In genomic region chr5:8164773-8165172, GRCm38 (mm10) we compare ENCODE assay signal across 11 mouse cellular contexts.
DNase-seq lines count a peak whose midpoint lies in the region; ATAC-seq and TF ChIP-seq lines count a peak whose summit lies in the region.
"Had no signal": no experiment of that assay in that cellular context is flagged by ENCODE, and none has a peak within 500 bp of the region (broad histone marks: within the 10 kb centered on the region; RNA-seq: fewer than 3 reads in every experiment).

No protein-coding gene starts in this region.

- H3K9me3 ChIP-seq in hindbrain, postnatal 0 days (ENCODE audit: low read length): no peaks in the 10 kb centered on the region
- H3K9me3 ChIP-seq in hindbrain, embryonic 10.5 days: no peaks in the 10 kb centered on the region
- no peaks in the 10 kb centered on the region for H3K9me3 ChIP-seq in midbrain, embryonic 15.5 days
- H3K9me3 ChIP-seq in midbrain, embryonic 13.5 days: no peaks in the 10 kb centered on the region
- H3K9me3 ChIP-seq in stomach, postnatal 0 days (ENCODE audit: control insufficient read depth, low read length): no peaks in the 10 kb centered on the region
- H3K9me3 ChIP-seq: lung, embryonic 15.5 days had no signal

- TF ChIP-seq CTCF in hindbrain, postnatal 0 days (IDR thresholded peaks at IDR 0.05; ENCODE audit: low read depth): peak; percentile 60
- peak; percentile 66 for TF ChIP-seq CTCF in stomach, postnatal 0 days (IDR thresholded peaks at IDR 0.05; ENCODE audit: low read depth)

- DNase-seq in hindbrain, postnatal 0 days (ENCODE audit: low spot score): peak; percentile 70
- DNase-seq in hindbrain, embryonic 10.5 days (ENCODE audit: low spot score): no peak
- DNase-seq in brain, adult 2 months (ENCODE audit: low read depth, low spot score): peak; percentile 72
- no peak for DNase-seq in stomach, postnatal 0 days (ENCODE audit: low spot score)
- DNase-seq in gastrocnemius, postnatal 10 days: no peak
- no peak for DNase-seq in kidney, postnatal 25 days
- DNase-seq: thymus, postnatal 25 days had no signal

- H3K27ac ChIP-seq in hindbrain, postnatal 0 days: no peak overlapping the region
- H3K27ac ChIP-seq in hindbrain, embryonic 10.5 days: no peak overlapping the region
- H3K27ac ChIP-seq in midbrain, embryonic 15.5 days: no peak overlapping the region
- no peak overlapping the region for H3K27ac ChIP-seq in midbrain, embryonic 13.5 days
- no peak overlapping the region for H3K27ac ChIP-seq in stomach, postnatal 0 days (replicated peaks)
- H3K27ac ChIP-seq: lung, embryonic 15.5 days had no signal

- no peaks in the 10 kb centered on the region for H3K4me1 ChIP-seq in hindbrain, postnatal 0 days (ENCODE audit: insufficient read depth, low read length)
- H3K4me1 ChIP-seq in hindbrain, embryonic 10.5 days (replicated peaks): no peaks in the 10 kb centered on the region
- no peaks in the 10 kb centered on the region for H3K4me1 ChIP-seq in midbrain, embryonic 15.5 days
- H3K4me1 ChIP-seq in midbrain, embryonic 13.5 days (replicated peaks): no peaks in the 10 kb centered on the region
- H3K4me1 ChIP-seq in stomach, postnatal 0 days (replicated peaks; ENCODE audit: control insufficient read depth, insufficient read depth): no peaks in the 10 kb centered on the region
- H3K4me1 ChIP-seq: lung, embryonic 15.5 days had no signal

- 48% methylated on average over 4 of the region's 4 CpGs for WGBS in hindbrain, postnatal 0 days
- 62% methylated on average over 4 of the region's 4 CpGs for WGBS in hindbrain, embryonic 10.5 days
- WGBS in midbrain, embryonic 15.5 days: 46% methylated on average over 4 of the region's 4 CpGs
- WGBS in midbrain, embryonic 13.5 days: 53% methylated on average over 4 of the region's 4 CpGs
- WGBS in stomach, postnatal 0 days: 39% methylated on average over 4 of the region's 4 CpGs

- H3K27me3 ChIP-seq in hindbrain, postnatal 0 days (ENCODE audit: insufficient read depth, low read length): no peaks in the 10 kb centered on the region
- no peaks in the 10 kb centered on the region for H3K27me3 ChIP-seq in hindbrain, embryonic 10.5 days (ENCODE audit: insufficient read depth, poor library complexity, severe bottlenecking)
- H3K27me3 ChIP-seq in midbrain, embryonic 15.5 days (replicated peaks): no peaks in the 10 kb centered on the region
- no peaks in the 10 kb centered on the region for H3K27me3 ChIP-seq in midbrain, embryonic 13.5 days
- H3K27me3 ChIP-seq in stomach, postnatal 0 days (ENCODE audit: control insufficient read depth, insufficient read depth, low read length): no peaks in the 10 kb centered on the region
- H3K27me3 ChIP-seq: lung, embryonic 15.5 days had no signal

- H3K36me3 ChIP-seq in hindbrain, postnatal 0 days (ENCODE audit: insufficient read depth, low read length): no peaks in the 10 kb centered on the region
- H3K36me3 ChIP-seq in hindbrain, embryonic 10.5 days: no peaks in the 10 kb centered on the region
- no peaks in the 10 kb centered on the region for H3K36me3 ChIP-seq in midbrain, embryonic 15.5 days (replicated peaks)
- no peaks in the 10 kb centered on the region for H3K36me3 ChIP-seq in midbrain, embryonic 13.5 days
- H3K36me3 ChIP-seq in stomach, postnatal 0 days (ENCODE audit: control insufficient read depth, insufficient read depth, low read length): no peaks in the 10 kb centered on the region
- H3K36me3 ChIP-seq: lung, embryonic 15.5 days had no signal

- no peak for TF ChIP-seq EP300 in stomach, postnatal 0 days (optimal IDR thresholded peaks at IDR 0.05)

- H3K4me3 ChIP-seq in hindbrain, postnatal 0 days (ENCODE audit: low read length): no peak overlapping the region
- H3K4me3 ChIP-seq in hindbrain, embryonic 10.5 days: no peak overlapping the region
- no peak overlapping the region for H3K4me3 ChIP-seq in midbrain, embryonic 15.5 days
- H3K4me3 ChIP-seq in midbrain, embryonic 13.5 days (replicated peaks): no peak overlapping the region
- H3K4me3 ChIP-seq in stomach, postnatal 0 days (ENCODE audit: low read depth, low read length): no peak overlapping the region
- H3K4me3 ChIP-seq: lung, embryonic 15.5 days; myocyte had no signal

- H3K4me2 ChIP-seq in hindbrain, postnatal 0 days (ENCODE audit: low read depth, low read length): no peak overlapping the region
- H3K4me2 ChIP-seq in midbrain, embryonic 15.5 days: no peak overlapping the region
- no peak overlapping the region for H3K4me2 ChIP-seq in midbrain, embryonic 13.5 days (replicated peaks)
- H3K4me2 ChIP-seq in stomach, postnatal 0 days (replicated peaks; ENCODE audit: low read depth): no peak overlapping the region
- H3K4me2 ChIP-seq: lung, embryonic 15.5 days had no signal

- no peak overlapping the region for H3K9ac ChIP-seq in hindbrain, postnatal 0 days (replicated peaks; ENCODE audit: low read length)
- no peak overlapping the region for H3K9ac ChIP-seq in midbrain, embryonic 15.5 days
- H3K9ac ChIP-seq in midbrain, embryonic 13.5 days (replicated peaks): no peak overlapping the region
- H3K9ac ChIP-seq in stomach, postnatal 0 days (ENCODE audit: low read length): no peak overlapping the region
- H3K9ac ChIP-seq: lung, embryonic 15.5 days had no signal

- 0 out of 2 replicates have a peak, but pooled peaks have one; percentile 47 for ATAC-seq in hindbrain, postnatal 0 days
- peak; percentile 48; the same call in 1 of the 2 replicates for ATAC-seq in midbrain, embryonic 15.5 days (replicated peaks)
- no peak for ATAC-seq in midbrain, embryonic 13.5 days
- ATAC-seq in stomach, postnatal 0 days (ENCODE audit: low FRiP score, low TSS enrichment): no peak

Comparison
In these comparisons a context has a peak if more than half of its experiments do, and no peak if none do; other contexts are left out.
1. ATAC-seq: peak in hindbrain, postnatal 0 days (single experiment) and midbrain, embryonic 15.5 days (single experiment); none in midbrain, embryonic 13.5 days (single experiment) and stomach, postnatal 0 days (single experiment).
2. DNase-seq: peak in hindbrain, postnatal 0 days (single experiment) and brain, adult 2 months (single experiment); none in hindbrain, embryonic 10.5 days (single experiment), stomach, postnatal 0 days (single experiment), gastrocnemius, postnatal 10 days (single experiment) and kidney, postnatal 25 days (0 of 2).